Mouse (Mus musculus) heart, adult 2 months (tissue): ENCODE results near the gene Ntf5. TPM values are rescaled to one million over a fixed set of nuclear protein-coding genes. Genes with fewer than 3 reads are reported as not detected.

Source experiments
- DNase-seq, 2 experiments: peaks; one replicate each; pipeline ENCODE4 v3.0.0; 2021
- H3K27ac ChIP-seq: fragments of 200-600 bp; 2 replicates; pipeline ENCODE4 v1.8.1; 2022
- H3K27me3 ChIP-seq: fragments of 200-500 bp; 2 replicates; pipeline ENCODE4 v1.6.1; 2012; ENCODE audit warnings: mild to moderate bottlenecking, low read length, inconsistent platforms, mixed read lengths; ENCODE audit not compliant: control insufficient read depth, insufficient read depth
- H3K36me3 ChIP-seq: fragments of 200-500 bp; 2 replicates; pipeline ENCODE4 v1.6.1; 2012; ENCODE audit warnings: low read length, inconsistent platforms; ENCODE audit not compliant: control insufficient read depth, insufficient read depth
- H3K4me1 ChIP-seq: fragments of 200-500 bp; 2 replicates; pipeline ENCODE4 v1.6.1; 2011; ENCODE audit warnings: low read length; ENCODE audit not compliant: control insufficient read depth, insufficient read depth
- H3K4me3 ChIP-seq: fragments of 200-600 bp; 2 replicates; pipeline ENCODE4 v1.8.1; 2022
- H3K79me2 ChIP-seq: fragments of 200-500 bp; replicated peaks from 2 replicates; pipeline ENCODE4 v1.6.1; 2012; ENCODE audit warnings: mild to moderate bottlenecking, inconsistent platforms, low read length, moderate library complexity, mixed read lengths; ENCODE audit not compliant: control insufficient read depth, insufficient read depth
- H3K9ac ChIP-seq: fragments of 200-500 bp; 2 replicates; pipeline ENCODE4 v1.6.1; 2012; ENCODE audit warnings: low read depth, mild to moderate bottlenecking, control low read depth, inconsistent platforms, low read length, mixed read lengths
- CTCF ChIP-seq: fragments of 200-600 bp; IDR thresholded peaks from 2 replicates; pipeline ENCODE4 v1.8.1; 2022; ENCODE audit warnings: antibody characterized with exemption, mild to moderate bottlenecking, moderate library complexity
- EP300 ChIP-seq: fragments of 200-500 bp; IDR thresholded peaks from 2 replicates; pipeline ENCODE4 v1.6.1; 2011; ENCODE audit warnings: low read depth, low read length, control low read depth; ENCODE audit not compliant: insufficient read depth
- POLR2A ChIP-seq: fragments of 200-500 bp; IDR thresholded peaks from 2 replicates; pipeline ENCODE4 v1.6.1; 2011; ENCODE audit warnings: mild to moderate bottlenecking, low read depth, low read length, control low read depth; ENCODE audit not compliant: insufficient read depth
- WGBS: fragments of 180-500 bp; shearing (Covaris S2); methylation state at CpG from one replicate; pipeline ENCODE4 v1.1.7; 2018; 5-methylcytosine and 5-hydroxymethylcytosine counted together
- intact Hi-C: fragments of 180-260 bp; cut with DNase I; formaldehyde crosslinking; loops from one replicate; pipeline ENCODE4 v1.15.1; 2025
- polyA plus RNA-seq: library from polyadenylated mRNA; depleted of rRNA; stranded (reverse); fragments of >200 nt; gene quantifications from 2 replicates; pipeline ENCODE4 v1.2.3, GENCODE M21; 2012
- total RNA-seq, 2 experiments: library from RNA; stranded (reverse); gene quantifications; 2 replicates each; pipeline ENCODE4 v1.2.3; 2021

The Ntf5 gene
- total and polyA plus RNA-seq, 3 experiments, result 0.11 to 0.50 (median 0.43) TPM

DNA sequence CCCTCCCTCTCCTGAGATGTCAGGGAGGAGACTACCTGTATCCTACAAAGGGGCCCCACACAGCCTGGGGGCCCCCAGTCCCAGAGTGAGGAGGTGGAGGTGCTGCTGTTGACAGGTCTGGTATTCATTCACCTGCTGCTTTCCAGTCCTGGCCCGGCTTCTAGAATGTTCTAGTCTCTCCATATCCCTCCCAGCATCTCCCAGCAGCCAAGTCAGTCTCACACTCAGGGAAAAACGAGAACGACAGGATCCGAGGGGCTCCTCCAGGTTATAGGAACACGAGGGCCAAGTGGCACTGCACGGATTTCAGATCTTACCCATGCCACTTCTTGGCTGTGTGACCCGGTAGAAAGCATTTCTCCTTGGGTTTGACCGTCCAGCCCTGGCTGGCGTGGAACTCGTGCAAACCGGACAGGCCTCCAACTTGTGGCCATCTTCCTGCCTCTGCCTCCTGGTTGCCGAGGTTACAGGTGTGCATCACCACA lies 1.3 kb downstream of the Ntf5 start:
- H3K27me3 ChIP-seq, result peaks cover 6% of the 10 kb centered on the region
- 46% methylated on average over 12 of the region's 12 CpGs for WGBS
- no peak overlapping the region for H3K27ac ChIP-seq
- no peak overlapping the region for H3K4me3 ChIP-seq
- no peak for DNase-seq
- intact Hi-C loops, result no loop called here
- no peak for TF ChIP-seq POLR2A
- TF ChIP-seq CTCF, result no peak
- TF ChIP-seq EP300, result no peak
- no peak overlapping the region for H3K9ac ChIP-seq
- H3K36me3 ChIP-seq, result no peaks in the 10 kb centered on the region
- H3K79me2 ChIP-seq, result no peaks in the 10 kb centered on the region
- no peaks in the 10 kb centered on the region for H3K4me1 ChIP-seq

DNA sequence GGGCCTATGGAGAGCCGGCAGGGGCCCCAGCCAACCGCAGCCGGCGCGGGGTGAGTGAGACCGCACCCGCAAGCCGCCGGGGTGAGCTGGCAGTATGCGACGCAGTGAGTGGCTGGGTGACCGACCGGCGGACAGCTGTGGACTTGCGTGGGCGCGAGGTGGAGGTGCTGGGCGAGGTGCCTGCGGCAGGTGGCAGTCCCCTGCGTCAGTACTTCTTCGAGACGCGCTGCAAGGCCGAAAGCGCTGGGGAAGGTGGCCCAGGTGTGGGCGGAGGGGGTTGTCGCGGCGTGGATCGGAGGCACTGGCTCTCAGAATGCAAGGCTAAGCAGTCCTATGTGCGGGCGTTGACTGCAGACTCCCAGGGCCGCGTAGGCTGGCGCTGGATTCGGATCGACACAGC lies 2.1 kb downstream of the Ntf5 start:
- Histone ChIP-seq H3K4me3 (no peak overlapping the region), H3K79me2 (no peaks in the 10 kb centered on the region), H3K36me3 (no peaks in the 10 kb centered on the region), H3K9ac (no peak overlapping the region), H3K27ac (no peak overlapping the region), H3K4me1 (no peaks in the 10 kb centered on the region), H3K27me3 (peaks cover 6% of the 10 kb centered on the region)
- intact Hi-C loops, result no loop called here
- WGBS, result 26% methylated on average over 37 of the region's 37 CpGs
- no peak for DNase-seq
- TF ChIP-seq CTCF (no peak), EP300 (no peak)

DNA sequence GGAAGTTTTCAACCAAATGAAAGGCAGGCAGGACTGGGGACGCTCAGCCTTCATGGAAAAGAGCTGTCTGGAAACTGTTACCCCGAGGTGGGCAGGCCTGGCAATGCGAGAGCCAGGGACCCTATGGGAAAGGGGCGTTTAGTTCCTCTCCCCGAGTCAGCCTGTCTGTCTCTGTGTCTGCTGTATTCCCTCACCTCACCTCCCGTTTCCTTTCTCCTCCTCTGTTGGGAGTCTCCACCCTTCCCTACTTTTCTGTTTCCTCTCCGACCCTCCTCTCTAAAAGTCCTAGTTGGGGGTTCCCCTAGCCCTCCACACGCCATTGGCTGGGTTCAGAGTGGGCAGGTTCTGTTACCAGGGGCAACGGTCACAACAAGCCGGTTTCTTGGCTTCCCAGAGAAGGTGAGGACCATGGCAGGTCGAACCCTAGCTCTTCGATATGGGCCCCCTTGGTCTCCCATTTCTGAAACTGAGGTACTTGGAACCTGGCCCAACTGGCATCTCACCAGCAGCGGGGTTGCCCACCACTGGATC lies 4.5 kb downstream of the Ntf5 start:
- Histone ChIP-seq H3K27ac (no peak overlapping the region), H3K79me2 (no peaks in the 10 kb centered on the region), H3K4me3 (no peak overlapping the region), H3K9ac (no peak overlapping the region), H3K27me3 (peaks cover 6% of the 10 kb centered on the region), H3K4me1 (no peaks in the 10 kb centered on the region), H3K36me3 (no peaks in the 10 kb centered on the region)
- no peak for DNase-seq
- intact Hi-C loops, result no loop called here
- no peak for TF ChIP-seq CTCF
- no peak for TF ChIP-seq EP300
- TF ChIP-seq POLR2A, result no peak
- WGBS, result 10% methylated on average over 13 of the region's 13 CpGs

DNA sequence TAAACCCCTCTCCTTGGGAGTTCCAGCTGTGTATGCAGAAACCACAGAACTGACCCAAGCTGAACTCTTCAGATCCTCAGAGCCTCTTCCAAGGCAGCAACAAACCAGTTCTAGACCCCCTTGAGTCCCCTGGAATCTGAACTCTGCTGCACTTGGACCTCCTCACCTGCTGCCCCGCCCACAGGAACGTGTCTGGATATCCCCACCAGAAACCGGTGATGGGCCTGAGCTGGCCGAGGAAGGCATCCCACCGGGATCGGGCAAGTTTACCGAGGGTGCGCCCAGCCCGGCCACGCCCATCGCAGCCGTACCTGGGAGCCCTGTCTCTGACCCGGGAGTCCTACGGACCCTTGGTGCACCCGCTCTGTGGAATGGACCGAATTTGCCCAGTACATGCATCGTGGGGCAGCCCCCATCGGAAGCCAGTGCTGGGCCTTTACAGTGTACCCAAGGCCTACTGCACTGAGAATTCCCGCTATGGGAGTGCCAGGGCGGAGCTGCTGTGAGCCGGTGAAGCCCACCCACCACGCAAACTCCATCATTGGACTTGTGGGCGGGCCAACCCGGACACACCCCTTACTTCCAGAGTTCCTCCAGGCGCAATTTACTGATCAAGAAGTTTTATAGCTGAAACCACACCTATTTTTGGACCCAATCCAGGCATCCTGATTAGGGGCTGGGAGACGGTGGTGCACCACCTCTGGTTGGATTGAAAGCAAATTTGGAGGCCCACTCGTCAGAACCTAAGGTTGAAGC lies 6.5 kb downstream of the Ntf5 start:
- WGBS, result 25% methylated on average over 27 of the region's 27 CpGs
- intact Hi-C loops, result no loop called here
- Histone ChIP-seq H3K27ac (no peak overlapping the region), H3K4me3 (no peak overlapping the region), H3K27me3 (peaks cover 1% of the 10 kb centered on the region; the same call in 1 of the 2 replicates), H3K79me2 (no peaks in the 10 kb centered on the region), H3K36me3 (no peaks in the 10 kb centered on the region), H3K4me1 (no peaks in the 10 kb centered on the region), H3K9ac (no peak overlapping the region)
- DNase-seq, result no peak
- no peak for TF ChIP-seq POLR2A
- TF ChIP-seq CTCF, result no peak
- no peak for TF ChIP-seq EP300

DNA sequence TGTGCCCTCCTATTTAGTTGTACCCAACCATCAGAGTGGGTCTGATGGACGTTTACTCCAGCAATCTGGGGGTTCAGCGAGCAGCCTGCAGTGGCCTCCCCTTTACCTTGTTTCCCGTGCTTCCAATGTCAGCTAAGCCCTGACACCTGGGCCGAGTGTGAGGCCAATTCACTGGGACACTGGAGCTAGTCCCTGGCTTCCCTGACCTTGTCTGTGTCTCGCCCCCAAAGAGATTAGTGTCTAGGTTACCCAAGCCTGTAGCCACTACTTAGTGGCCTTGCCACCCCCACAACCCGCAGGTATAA lies 7.1 kb downstream of the Ntf5 start, which contains the start of gene Lhb:
TSS of gene Lhb (plus strand) at position 206 of the 305 bp plus-strand sequence.
- Histone ChIP-seq H3K79me2 (no peaks in the 10 kb centered on the region), H3K27ac (no peak within 1 kb of the TSS), H3K9ac (no peak within 1 kb of the TSS), H3K36me3 (no peaks in the 10 kb centered on the region), H3K4me3 (no peak within 1 kb of the TSS), H3K27me3 (peaks cover under 1% of the 10 kb centered on the region; the same call in 1 of the 2 replicates), H3K4me1 (no peaks in the 10 kb centered on the region)
- intact Hi-C loops, result no loop called here
- WGBS, result 74% methylated on average over 6 of the region's 6 CpGs
- no peak for TF ChIP-seq CTCF
- TF ChIP-seq EP300, result no peak
- TF ChIP-seq POLR2A, result no peak
- DNase-seq, result no peak

DNA sequence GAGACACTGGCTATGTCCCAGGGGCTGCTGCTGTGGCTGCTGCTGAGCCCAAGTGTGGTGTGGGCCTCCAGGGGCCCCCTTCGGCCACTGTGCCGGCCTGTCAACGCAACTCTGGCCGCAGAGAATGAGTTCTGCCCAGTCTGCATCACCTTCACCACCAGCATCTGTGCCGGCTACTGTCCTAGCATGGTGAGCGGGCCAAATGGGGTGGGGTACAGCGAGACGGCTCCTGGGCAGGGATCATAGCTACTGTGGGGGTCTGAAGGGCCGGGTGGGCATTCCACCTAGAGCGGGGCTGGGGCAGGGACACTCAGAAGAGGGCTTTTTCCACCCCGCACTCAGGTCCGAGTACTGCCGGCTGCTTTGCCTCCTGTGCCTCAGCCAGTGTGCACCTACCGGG lies 7.7 kb downstream of the Ntf5 start:
- Histone ChIP-seq H3K9ac (no peak overlapping the region), H3K36me3 (no peaks in the 10 kb centered on the region), H3K79me2 (no peaks in the 10 kb centered on the region), H3K27me3 (no peaks in the 10 kb centered on the region), H3K27ac (no peak overlapping the region), H3K4me3 (no peak overlapping the region), H3K4me1 (no peaks in the 10 kb centered on the region)
- WGBS, result 90% methylated on average over 14 of the region's 14 CpGs
- intact Hi-C loops, result no loop called here
- TF ChIP-seq EP300, result no peak
- TF ChIP-seq POLR2A, result no peak
- TF ChIP-seq CTCF, result no peak
- DNase-seq, result no peak
